Mouse (Mus musculus): ENCODE measurements around the gene Thbs4. TPM values are rescaled to one million over a fixed set of nuclear protein-coding genes. Genes with fewer than 3 reads are reported as not detected.
A peak's percentile ranks its signal among the peaks of the same experiment; 100 is the strongest.

Thbs4 gene
- total RNA-seq, 2 experiments from 2014 or later = 5.4 to 6.8 TPM

DNA sequence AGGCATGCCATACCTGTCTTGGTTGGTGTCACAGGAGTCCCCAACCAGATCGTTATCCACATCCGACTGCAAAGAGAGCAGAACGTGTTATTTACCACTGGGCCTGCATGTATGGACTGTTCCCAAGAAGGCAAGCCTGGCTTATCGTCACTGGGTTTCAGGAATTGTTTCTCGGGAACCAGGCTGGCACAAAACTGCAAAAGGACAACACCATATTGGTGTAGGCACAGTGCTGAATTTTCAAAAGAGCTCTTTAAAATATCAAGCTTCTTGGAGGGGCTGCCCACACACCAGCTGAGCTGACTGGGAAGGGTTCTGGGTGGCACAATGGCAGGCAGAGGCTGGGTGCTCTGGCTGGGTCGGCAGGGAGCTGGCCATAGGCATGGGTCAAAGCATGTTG lies 34.1 kb downstream of the Thbs4 start:
- DNase-seq = no peak

DNA sequence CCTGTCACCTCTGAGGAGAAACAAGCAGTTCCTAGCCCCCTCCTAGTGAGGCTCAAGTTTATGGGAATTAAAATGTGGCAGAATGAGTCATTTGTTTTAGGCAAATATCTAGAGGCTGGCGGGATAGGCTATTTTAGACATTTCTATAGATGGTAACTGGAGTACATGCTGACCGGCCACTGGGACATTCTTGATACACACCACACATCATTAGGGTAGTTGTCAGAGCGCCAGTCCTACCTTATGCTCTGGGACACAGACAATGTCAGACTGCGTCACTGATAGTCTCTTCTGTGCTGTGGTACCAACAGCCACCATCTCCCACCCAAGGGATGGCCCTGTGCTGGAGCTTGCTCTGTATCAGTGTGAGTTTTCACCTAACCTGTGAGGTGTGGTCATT lies 35.5 kb downstream of the Thbs4 start:
- DNase-seq = no peak

DNA sequence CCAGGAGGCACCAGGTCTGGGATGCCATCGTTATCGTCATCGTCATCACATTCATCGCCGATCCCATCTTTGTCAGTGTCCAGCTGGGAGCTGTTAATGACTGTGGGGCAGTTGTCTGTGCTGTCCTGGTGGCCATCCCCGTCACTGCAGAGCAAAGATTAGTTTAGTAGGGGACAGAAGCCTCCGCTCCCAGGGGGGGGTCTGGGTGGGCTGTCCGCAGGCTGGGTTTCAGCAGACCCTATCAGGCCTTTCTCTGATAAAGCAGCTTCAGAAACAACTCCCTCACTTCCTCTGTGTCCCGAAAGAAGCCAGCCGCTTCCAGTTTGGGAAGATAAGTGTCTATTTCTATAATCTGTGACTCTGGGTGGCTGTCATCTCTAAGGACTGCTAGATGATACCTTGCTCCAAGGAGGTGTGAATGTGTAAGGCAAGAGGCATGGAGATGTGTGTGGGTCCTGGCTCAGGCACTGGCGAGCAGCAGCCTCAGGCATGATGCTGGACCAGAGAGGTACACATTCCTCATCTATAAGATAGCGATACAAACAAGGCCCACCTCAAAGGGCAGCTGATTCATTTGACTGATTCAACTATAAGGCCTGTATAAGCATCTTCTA lies 36.5 kb downstream of the Thbs4 start:
- DNase-seq = no peak

DNA sequence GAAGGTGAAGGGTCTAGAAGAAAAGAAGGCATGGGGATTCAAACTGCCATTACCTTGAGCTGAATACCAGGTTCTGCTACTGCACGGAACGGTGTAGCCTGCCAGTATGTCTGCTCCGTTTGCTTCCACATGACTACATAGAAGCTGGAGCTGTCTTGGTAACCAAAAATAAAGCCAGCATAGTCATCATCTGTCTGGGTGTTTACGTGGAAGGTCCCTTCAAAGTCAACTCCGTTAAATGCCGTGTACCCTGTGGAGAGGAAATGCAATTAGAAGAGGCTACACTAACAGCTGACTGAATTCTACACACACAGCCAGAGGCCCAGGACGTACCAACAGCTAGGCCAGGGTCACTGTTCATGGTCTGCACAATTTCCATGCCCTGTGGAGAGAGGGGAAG lies 39.6 kb downstream of the Thbs4 start:
- DNase-seq = no peak

DNA sequence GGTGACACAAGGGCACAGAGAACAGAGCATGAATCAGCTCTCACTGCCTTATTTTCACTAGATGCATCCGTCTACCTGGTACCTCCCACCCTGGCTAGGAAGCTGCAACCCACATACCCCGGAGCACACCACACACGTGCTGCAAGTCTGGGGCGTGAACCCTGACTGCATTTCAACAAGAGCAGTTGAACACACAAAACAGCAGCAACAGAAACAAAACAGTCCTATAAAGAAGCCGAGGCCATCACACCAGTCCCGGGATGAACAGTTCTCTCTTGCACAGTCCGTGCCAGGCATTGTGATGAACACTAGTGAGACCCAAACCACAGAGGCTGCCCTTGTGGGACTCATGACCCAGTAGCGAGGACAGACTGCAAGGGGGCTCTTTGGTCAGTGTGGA lies 40.9 kb downstream of the Thbs4 start:
- no peak for DNase-seq

DNA sequence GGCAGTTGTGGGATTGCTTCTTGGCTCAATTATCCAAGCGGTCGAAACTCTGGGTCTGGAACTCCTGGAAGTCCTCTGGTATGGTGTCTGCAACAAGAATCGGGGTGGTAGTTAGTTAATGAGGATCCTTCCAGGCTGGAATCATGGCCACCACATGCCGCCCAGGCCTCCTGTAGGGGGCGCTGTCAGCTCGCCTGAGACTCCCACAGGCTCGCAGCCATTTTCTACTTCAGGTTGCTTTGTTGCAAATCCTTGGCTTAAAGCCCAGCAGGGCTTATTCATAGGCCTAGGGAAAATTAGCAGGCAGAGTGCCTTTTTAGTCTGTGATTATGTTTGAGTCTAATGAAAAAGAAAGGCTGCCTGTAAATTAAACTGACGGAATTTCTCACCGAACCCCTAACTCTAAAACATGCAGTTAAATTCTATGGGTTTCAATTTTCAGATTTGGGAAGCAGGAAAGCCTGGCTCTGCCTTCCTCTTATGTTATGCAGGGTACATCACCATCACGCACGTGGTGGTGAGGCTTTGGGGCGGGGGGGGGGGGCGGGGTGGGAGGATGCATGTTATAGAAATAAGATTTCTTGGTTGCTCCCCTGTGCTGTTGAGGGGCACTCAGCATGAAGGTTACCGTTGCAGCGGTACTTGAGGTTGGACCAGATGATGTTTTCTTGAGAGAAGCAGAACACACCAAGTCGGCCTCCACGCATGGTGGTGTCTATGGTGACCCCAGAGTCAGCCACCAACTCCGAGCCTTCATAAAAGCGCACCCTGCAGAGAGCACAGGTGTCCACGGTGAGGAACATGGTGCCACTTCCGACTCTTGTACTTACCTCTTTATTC lies 42.7 kb downstream of the Thbs4 start:
- peak; percentile 94 for DNase-seq

DNA sequence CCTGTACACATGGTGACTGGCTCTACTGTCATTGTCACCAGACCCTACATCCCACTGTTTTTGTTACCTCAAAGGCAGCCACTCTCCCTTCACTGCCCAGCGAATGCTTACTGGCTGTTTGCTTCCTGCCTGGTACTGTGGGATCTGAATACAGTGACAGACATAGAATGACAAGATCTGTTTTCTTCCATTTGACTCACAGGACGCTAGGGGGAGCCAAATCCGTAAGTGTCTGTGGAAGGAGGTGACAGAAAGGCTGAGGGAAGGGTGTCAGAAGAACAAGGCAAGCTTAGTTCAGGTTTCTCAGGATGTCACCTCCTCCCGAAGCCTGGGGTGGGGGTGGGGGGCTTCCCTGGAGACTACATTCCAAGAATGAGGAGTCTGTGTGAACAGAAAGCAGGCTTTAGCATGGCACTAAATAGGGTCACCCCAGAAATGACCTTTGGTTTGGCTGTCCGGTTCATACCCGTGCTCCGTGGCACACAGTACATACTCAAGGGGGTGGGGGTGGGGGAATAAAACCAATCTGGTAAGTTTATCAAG lies 43.6 kb downstream of the Thbs4 start:
- DNase-seq = peak; percentile 80

DNA sequence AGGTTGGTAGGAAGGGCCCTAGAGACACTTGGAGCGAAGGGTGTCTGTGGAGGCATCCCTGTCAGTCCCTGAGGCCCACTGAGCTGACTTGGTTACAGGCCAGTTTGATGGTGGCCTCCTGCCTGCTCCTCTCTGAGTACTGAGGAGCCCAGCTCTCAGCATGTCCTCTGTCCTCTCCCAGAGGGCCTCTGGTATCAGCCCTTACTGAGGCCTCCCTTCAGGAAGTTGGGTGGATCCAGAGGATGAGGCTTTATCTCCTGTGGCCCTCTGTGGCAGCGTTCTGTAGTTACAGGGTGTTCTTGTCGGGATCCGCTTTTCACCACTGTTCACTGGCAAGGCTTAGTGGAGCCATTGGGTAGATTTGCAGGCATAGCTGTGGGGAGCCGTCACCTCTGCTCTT lies 51.3 kb downstream of the Thbs4 start:
- DNase-seq = no peak

DNA sequence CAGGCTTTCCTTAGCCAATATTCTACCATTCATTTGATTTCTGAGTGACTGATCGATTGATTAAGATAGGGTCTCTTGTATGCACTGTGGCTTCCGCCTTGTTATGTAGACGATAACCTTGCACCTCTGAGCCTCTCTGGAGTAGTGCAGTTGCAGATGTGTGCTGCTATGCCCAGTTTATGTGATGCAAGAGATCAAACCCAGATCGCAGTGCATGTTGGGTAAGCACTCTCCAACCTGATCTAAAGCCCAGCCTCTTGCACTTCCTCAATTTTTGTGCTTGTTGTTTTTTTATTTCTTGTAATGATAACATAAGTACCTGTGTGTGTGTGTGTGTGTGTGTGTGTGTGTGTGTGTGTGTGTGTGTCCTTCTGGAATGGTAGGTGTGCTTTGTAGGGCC lies 51.7 kb downstream of the Thbs4 start:
- no peak for DNase-seq

DNA sequence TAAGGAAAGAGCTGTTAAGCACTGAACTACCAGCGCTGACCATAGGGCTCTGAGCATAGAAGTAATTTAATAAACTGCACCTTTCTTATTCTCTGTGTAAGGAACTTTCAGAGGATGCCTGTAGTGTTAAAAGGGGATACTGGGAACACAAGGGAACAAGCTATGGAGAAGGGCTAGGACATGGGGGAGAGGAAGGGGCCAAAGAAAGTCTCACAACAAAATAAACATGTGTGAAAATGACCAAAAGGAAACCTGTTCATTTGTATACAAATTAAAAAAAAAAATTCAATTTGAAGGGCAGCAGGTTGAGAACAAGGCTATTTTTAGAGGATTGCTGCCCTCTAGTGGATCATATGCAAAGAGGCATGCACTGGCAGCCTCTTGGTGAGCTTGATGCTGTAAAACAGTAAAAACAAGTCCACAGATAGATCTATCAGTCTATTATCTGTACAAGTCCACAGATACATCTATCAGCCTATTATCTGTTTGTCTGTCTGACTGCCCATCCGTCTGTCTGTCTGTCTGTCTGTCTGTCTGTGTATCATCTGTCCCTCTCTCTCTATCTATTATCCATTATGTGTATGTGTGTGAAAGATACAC lies 53.8 kb downstream of the Thbs4 start:
- peak; percentile 30 for DNase-seq

DNA sequence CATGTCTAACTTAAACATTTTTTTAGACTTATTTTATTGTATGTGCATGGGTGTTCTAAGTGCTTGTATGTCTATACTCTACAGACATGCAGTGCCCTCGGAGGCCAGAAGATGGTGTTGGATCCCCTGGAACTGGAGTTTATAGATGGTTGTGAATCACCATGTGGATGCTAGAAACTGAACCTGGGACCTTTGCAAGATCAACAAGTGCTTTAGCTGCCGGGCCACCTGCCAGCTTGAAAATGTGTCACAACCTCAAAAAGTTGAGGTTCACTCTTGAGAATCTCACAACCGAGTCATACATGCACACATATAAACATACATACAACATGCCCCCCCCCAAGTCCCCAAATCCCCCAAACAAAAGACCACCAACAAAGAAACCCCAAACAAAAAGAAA lies 54.8 kb downstream of the Thbs4 start:
- no peak for DNase-seq

DNA sequence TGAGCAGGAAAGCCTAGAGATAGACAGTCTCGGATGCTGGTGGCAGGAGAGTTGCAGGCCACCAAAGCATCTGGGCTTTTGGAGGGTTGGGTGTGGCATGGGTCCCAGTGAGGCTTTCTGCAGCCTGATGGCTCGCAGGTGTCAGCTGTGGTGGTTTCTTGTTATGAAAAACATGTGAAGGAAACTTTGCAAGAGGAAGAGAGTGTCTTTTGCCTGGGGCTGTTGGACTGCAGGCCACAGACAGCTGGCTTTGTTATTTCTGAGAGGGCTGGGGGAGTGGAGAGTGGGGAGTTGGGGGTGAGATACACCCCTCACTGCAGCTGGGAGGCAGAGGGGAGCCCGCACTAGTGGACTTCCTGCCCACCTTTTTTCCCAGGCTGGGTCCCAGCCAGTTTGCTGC lies 55.8 kb downstream of the Thbs4 start:
- DNase-seq = no peak

DNA sequence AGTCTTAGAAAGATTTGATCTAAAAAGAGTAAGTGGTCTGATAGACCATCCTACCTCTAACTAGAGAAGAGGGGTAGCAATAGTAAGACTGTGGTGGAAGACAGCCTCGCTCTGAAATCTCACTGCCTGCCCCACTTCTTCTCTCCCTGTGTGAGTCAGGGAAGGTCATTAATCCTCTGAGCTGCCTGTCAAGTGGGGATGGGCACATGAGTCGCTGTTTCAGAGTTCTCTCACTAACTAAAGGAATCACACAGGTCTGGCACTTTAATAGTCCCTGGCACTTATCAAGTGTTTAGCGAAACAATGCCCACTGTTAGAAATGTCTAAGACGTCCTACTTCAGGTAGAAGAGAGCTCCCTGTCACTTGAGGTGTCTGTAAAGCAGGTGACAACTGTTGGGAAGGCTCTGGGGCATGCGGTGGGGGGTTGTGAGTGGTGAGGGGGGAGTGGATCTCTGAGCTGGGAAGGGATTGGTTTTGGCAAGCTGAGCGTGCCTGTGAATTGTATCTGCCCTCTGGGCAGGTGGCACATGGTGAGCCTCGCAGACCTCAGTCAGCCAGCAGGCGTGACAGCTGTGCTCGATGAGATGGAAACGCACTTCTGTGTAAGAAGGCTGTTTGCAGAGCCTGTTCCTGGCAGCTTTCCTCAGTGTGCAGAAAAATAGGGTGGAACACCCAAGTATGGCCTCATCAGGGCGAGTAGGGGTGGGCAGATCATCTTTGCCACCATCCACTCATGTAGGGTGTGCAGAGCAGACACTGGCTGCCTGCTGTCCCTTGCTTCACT lies 57.9 kb downstream of the Thbs4 start:
- no peak for DNase-seq

DNA sequence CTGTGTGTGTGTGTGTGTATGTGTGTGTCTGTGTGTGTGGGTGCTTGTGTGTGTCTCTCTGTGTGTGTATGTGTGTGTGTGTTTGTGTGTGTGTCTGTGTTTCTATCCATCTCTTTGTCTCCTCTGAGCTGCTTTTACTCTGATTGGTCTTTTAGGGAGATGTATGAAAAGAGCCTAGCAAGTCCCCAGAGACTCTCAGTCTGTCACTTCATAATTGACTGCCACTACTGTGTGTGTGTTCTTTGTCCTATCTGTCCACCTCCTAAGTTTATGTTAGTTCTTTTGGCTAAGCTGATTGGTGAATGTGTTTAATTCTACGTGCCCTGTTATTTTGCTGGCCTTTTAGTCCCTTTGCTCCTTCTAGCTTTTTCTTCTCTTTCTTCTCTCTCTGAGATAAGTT lies 58.9 kb downstream of the Thbs4 start:
- DNase-seq = no peak

DNA sequence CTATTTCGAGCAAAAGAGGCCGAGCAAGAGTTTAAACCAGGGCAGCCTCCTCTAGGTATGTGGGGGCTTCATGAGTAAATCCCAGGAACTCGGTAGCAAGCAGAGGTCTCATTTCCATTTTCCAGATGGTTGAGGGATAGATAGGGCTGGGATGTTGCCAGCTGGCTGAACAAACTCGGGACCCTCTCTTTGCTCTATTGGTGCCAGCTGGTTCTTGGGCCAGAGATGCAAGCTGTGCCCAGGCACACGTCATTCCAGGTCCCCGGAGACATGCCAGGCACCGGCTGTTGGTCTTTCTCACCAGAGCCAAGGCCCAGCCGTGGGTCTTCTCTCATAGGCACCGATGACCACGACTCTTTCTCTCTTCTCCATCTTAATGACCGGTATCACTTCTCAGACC lies 60.9 kb downstream of the Thbs4 start:
- DNase-seq = peak; percentile 39

DNA sequence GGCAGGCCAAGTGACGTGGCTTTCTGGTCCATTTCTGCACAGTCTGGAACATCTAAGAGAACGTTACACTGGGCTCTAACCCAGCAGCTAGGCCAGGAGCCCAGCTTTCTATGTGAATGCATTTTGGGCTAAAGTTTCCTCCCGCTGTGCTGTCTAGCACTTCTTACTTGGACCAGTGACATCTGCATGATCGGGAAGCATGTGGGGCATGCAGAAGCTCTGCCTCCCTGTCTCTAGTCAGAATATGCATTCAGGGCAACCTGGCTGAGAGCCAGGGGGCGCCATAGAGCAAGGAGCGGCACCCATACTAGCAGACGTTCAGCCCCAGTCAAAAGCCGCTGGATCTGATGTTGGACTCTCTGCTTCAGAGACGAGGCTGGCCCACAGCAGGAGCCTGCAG lies 61.4 kb downstream of the Thbs4 start:
- peak; percentile 74 for DNase-seq

DNA sequence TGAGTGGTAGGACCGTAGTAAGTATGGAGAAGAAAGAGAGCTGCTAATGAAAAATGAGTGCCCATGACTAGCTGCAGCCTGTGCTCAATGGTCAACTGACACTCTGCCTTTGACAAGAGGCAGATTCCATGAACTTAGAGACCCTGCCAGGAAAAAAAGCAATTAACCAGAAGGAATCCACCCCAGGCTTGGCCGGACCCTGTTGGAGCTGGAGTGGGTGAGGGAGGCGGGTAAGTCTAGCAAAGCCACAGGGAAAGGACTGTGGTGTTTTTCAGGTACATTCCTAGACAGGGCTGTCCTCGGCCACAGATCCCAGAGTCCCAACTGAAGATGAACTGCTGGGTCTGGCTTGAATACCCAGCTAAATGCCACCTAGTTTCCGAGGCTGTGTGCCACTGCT lies 61.8 kb downstream of the Thbs4 start:
- no peak for DNase-seq

DNA sequence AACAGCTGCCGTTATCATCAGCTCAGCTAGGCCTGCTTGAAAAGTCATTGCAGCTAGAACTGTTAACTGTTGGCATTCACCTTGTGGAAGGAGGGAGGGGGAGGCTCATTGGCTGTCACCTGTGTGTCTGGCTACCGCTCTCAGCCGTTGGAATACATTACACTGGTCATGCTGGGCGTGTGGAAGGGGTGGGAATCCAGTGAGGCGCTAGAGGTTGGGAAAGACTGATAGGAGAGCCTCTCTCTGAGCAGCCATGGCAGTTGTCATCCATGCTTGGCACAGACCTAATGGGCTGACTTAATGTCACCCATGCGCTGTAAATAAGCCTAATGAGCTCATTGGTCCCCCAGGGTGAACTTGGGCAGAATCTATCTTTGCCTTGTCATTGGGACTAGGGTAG lies 62.8 kb downstream of the Thbs4 start:
- no peak for DNase-seq

DNA sequence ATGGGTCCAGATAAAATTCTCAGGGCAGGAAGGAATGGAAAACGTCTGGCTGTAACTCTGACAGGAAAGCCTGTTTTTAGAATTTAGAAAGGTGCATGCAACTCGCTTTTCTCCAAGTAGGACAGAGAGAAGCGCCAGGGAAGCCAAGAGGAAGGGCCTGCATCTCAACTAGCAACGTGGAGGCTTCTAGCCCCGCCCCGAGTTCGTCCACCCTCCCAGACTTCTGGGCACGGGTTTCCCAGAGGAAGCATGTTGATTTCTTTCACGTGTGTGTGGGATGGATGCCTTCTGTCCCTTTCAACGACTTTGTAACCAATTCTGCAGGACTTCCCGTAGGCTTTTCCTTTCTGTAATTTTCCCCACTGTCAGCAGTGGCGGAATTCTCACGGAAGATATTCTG lies 64.8 kb downstream of the Thbs4 start:
- no peak for DNase-seq

DNA sequence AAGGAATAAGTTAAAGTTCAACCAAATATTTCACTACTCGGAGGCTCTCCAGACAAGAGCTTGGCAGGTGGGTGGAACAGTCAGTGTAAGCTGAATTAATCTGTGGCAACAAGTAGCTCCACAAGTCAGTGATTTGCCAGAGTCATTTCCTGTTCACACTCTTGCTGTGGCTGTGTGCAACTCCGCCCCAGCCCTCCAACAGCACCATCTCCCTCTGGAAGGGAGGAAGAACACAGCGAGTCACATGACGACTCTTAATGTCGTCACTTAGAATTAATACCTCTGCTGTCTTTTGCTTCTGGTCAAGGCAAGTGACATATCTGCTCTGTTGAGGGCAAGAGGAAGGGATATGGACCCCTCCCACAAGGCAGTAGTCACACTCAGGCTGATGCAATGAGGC lies 72.2 kb downstream of the Thbs4 start:
- no peak for DNase-seq

DNA sequence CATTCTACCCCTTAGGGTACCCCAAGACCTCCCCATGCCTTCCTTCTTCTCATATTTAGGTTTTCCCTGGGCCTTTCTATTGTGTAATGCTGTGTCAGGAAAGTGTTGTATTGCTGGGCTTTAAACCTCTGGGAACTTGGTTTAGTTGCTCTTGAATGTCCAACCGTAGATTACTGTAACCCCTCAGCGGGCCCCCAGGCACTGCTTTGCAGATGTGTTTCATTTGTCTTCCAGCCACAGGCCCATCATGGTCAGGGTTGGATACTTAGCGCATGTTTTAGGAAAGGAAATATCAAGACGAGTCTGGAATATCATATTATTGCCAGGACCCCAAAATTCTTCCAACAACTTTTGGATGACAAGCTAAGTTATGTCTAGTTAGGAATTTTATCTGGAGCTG lies 73.6 kb downstream of the Thbs4 start:
- DNase-seq = no peak

DNA sequence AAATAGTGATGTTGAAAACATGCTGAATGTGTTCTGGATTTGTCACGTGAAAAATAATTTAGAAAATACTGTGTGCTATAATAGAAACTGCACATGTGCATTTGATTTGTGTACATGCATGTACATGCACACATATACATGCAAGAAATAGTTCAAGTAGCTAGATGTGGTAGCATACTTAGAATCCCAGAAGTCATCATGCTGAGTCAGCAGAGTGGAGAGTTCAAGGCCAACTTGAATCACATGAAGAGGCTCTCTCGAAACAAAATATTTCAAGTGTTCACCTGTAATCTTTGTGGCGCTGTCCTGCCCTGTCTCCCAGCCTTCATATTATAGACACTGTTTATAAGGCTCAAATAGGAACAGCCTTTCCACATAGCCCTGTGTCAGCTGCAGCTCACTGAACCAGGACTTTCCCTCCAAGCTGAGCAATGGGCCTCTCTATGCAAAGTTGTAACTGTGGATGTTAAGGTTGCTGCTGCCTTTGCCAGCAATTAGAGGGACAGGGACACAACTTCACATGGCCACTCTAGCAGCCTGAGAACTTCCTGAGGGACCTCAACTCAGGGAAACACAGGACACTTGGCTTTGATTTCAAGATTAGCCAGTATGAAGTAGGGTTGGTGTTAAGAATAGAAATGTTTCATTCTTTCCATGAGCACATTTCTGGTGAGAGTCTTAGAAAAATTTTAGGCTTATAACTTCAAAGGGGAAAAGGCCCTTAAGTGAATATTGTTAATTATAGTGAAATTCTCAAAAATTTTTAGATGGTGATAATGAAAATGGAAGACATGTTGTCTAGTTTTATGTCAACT lies 76.6 kb downstream of the Thbs4 start:
- no peak for DNase-seq

Data from adrenal gland, postnatal 10 days (tissue).